Mouse (Mus musculus) ES-Bruce4 (cell line): ENCODE data around the gene Tmem125.

Experiments used
- EP300 ChIP-seq: IDR thresholded peaks from 2 replicates; pipeline ENCODE4 v1.6.1; 2011; ENCODE audit warnings: low read depth, low read length; ENCODE audit not compliant: insufficient read depth
- POLR2A ChIP-seq: IDR thresholded peaks from one replicate; pipeline ENCODE4 v1.8.1; 2011; ENCODE audit warnings: low read length; ENCODE audit not compliant: insufficient read depth

- TF ChIP-seq POLR2A (no peak), EP300 (no peak)
Observed at GRCm38 (mm10) chr4:118522248-118522647, 21.6 kb downstream of the Tmem125 start.
